Mouse (Mus musculus) liver, embryonic 12.5 days (tissue): ENCODE results near the gene Tshz3. TPM values are rescaled to one million over a fixed set of nuclear protein-coding genes. Genes with fewer than 3 reads are reported as not detected.

Source experiments
- ATAC-seq: fragments of 200-750 bp; cut with Nextera tagmentation; 2 replicates; pipeline ENCODE4 v1.8.0; 2017; ENCODE audit warnings: moderate number of reproducible peaks, mild to moderate bottlenecking, moderate library complexity
- H3K27ac ChIP-seq: fragments of 300-500 bp; sonication (generic); 2 replicates; pipeline ENCODE4 v1.5.1; 2016; ENCODE audit warnings: mild to moderate bottlenecking
- H3K27me3 ChIP-seq: fragments of 300-500 bp; sonication (generic); replicated peaks from 2 replicates; pipeline ENCODE4 v1.6.1; 2016; ENCODE audit warnings: mild to moderate bottlenecking, moderate library complexity
- H3K36me3 ChIP-seq: fragments of 300-500 bp; sonication (generic); 2 replicates; pipeline ENCODE4 v1.6.1; 2016; ENCODE audit warnings: mild to moderate bottlenecking, moderate library complexity
- H3K4me1 ChIP-seq: fragments of 300-500 bp; sonication (generic); 2 replicates; pipeline ENCODE4 v1.6.1; 2016
- H3K4me2 ChIP-seq: fragments of 300-500 bp; sonication (generic); 2 replicates; pipeline ENCODE4 v1.6.1; 2016; ENCODE audit warnings: mild to moderate bottlenecking, moderate library complexity
- H3K4me3 ChIP-seq: fragments of 300-500 bp; sonication (generic); 2 replicates; pipeline ENCODE4 v1.5.1; 2016; ENCODE audit warnings: mild to moderate bottlenecking, moderate library complexity
- H3K9ac ChIP-seq: fragments of 300-500 bp; sonication (generic); 2 replicates; pipeline ENCODE4 v1.6.1; 2016; ENCODE audit warnings: mild to moderate bottlenecking, moderate library complexity
- H3K9me3 ChIP-seq: fragments of 300-500 bp; sonication (generic); replicated peaks from 2 replicates; pipeline ENCODE4 v1.6.1; 2016; ENCODE audit warnings: mild to moderate bottlenecking, moderate library complexity
- WGBS: fragments of 180-500 bp; shearing (Covaris S2); methylation state at CpG from one replicate; pipeline ENCODE4 v1.1.7; 2016; ENCODE audit not compliant: insufficient replicate concordance; 5-methylcytosine and 5-hydroxymethylcytosine counted together
- polyA plus RNA-seq: library from polyadenylated mRNA; unstranded; fragments of >200 nt; fragmentation: Nextera tagmentation; extraction: Ambion mirVana; gene quantifications from 2 replicates; pipeline ENCODE4 v1.2.1, GENCODE M21; 2016

Gene Tshz3
- polyA plus RNA-seq, 1 experiment from 2014 or later = 1.5 TPM

DNA sequence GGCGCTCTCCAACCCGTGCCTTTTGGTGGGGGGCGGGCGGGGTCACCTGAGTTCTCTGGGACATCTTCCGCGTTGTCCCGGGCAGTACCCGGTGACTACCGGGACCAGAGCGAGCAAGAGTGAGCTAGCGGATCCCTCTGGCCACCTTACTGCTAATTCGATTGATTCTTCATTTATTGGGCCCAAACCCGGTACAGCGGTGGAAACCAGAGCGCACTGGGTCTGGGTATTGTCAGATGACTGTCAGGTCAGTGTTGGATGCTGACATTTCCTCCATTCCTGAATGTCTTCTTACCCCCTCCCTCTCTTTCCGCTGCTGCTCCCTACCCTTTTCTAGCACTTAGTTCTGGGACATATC, 650 bp downstream of the Tshz3 start:
- no peaks in the 10 kb centered on the region for H3K9me3 ChIP-seq
- no peak overlapping the region; the same call in 1 of the 2 replicates for H3K27ac ChIP-seq
- WGBS = under 1% methylated on average over 16 of the region's 16 CpGs
- peaks cover 82% of the 10 kb centered on the region for H3K27me3 ChIP-seq
- peak overlapping the region; percentile 74 for H3K4me2 ChIP-seq
- H3K9ac ChIP-seq = peak overlapping the region; percentile 44
- H3K36me3 ChIP-seq = no peaks in the 10 kb centered on the region
- H3K4me1 ChIP-seq = peaks cover 12% of the 10 kb centered on the region; the same call in 1 of the 2 replicates
- peak overlapping the region; percentile 61 for H3K4me3 ChIP-seq
- no peak for ATAC-seq

GRCm38 (mm10) chr7:36699001-36699987, 1.4 kb downstream of the Tshz3 start:
- peaks cover 74% of the 10 kb centered on the region for H3K27me3 ChIP-seq
- no peak for ATAC-seq
- H3K27ac ChIP-seq = no peak overlapping the region
- no peak overlapping the region for H3K9ac ChIP-seq
- peaks cover 12% of the 10 kb centered on the region; the same call in 1 of the 2 replicates for H3K4me1 ChIP-seq
- WGBS = 14% methylated on average over 18 of the region's 18 CpGs
- no peaks in the 10 kb centered on the region for H3K9me3 ChIP-seq
- no peaks in the 10 kb centered on the region for H3K36me3 ChIP-seq
- peak overlapping the region; percentile 61 for H3K4me3 ChIP-seq
- peak overlapping the region; percentile 74 for H3K4me2 ChIP-seq

- H3K27me3 ChIP-seq = peaks cover 8% of the 10 kb centered on the region; the same call in 1 of the 2 replicates
- 0 out of 2 replicates have a peak, but pooled peaks cover 10% of the 10 kb centered on the region for H3K4me1 ChIP-seq
- H3K36me3 ChIP-seq = no peaks in the 10 kb centered on the region
- no peaks in the 10 kb centered on the region for H3K9me3 ChIP-seq
- no peak for ATAC-seq
- no peak overlapping the region for H3K9ac ChIP-seq
- no peak overlapping the region for H3K27ac ChIP-seq
- H3K4me3 ChIP-seq = no peak overlapping the region
- 12% methylated on average over 8 of the region's 10 CpGs for WGBS
- no peak overlapping the region for H3K4me2 ChIP-seq
Observed at GRCm38 (mm10) chr7:36706636-36707035, 8.7 kb downstream of the Tshz3 start.

DNA sequence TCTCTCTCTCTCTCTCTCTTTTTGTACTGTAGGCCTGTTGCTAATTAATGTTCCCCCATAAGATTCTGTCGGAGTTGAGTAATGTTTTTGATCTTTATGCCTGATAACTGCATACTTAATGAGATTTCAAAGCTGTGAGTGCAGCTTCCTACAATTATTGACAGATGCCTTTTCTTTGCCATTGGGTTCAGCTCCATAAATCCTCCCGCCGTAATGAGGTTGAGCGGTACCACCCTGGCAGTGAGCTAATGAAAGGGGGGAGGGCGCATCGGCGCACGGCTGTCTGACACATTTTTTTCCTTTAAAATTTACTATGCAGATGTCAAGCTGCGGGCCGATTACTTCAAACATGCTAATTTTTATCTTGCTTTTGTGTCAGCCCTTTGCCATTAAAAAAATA, 9.3 kb downstream of the Tshz3 start:
- Histone ChIP-seq H3K36me3 (no peaks in the 10 kb centered on the region), H3K9me3 (no peaks in the 10 kb centered on the region), H3K27me3 (peaks cover 5% of the 10 kb centered on the region; the same call in 1 of the 2 replicates), H3K4me2 (no peak overlapping the region), H3K9ac (no peak overlapping the region), H3K4me1 (0 out of 2 replicates have a peak, but pooled peaks cover 10% of the 10 kb centered on the region), H3K4me3 (no peak overlapping the region), H3K27ac (no peak overlapping the region)
- ATAC-seq = no peak
- WGBS = 36% methylated on average over 10 of the region's 10 CpGs

DNA sequence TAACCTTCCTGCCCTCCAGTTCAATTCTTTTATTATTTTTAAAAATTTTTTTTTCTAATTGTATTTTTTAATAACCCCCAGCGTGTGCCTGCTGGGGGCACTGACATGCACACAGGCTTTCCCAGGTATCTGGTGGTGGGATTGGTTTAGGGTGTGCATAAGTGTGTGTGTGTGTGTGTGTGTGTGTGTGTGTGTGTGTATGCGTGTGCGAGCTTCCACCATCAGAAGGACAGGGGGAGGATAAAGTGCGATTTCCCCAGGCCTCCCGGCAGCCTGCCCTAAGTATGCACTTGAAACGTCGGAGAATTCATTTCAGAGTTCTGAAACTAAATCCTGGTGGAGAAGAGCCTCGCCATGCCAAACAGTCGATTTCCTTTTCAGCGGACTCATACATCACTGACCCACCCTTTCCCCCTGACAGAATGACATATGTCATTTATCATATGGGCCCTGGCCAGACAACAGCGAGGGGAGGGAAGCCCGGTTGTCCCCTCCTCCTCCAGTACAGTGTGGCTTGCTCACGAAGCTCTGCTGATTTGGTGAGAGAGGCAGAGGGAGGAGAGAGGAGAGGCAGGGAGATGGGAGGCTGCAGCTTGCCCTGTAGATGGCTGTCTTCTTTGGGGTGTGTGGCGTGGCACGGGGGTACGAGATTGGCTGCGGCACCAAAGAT, 9.9 kb downstream of the Tshz3 start:
- Histone ChIP-seq H3K9ac (no peak overlapping the region), H3K4me2 (peak overlapping the region; percentile 33), H3K4me3 (no peak overlapping the region), H3K9me3 (no peaks in the 10 kb centered on the region), H3K36me3 (no peaks in the 10 kb centered on the region), H3K4me1 (0 out of 2 replicates have a peak, but pooled peaks cover 10% of the 10 kb centered on the region), H3K27ac (no peak overlapping the region), H3K27me3 (peaks cover 5% of the 10 kb centered on the region; the same call in 1 of the 2 replicates)
- no peak for ATAC-seq
- WGBS = 25% methylated on average over 17 of the region's 17 CpGs

DNA sequence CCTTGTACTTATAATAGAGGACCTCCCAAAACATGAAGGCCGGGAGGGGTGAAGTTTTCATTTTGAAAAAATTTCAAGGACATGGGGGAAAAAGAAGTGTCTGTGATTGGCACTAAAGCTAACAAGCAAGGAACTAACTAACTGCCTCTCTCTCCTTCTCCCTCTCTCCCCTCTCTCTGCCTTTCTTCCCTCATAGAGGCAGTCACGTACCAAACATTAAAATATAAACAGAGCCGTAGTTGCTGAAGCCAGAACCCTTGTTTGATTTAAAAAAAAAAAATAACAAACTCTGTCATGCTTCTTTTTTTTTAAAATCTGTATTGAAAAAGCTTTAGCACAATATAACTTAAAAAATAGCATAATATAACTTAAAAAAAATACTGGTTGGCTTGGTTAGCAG, 10.9 kb downstream of the Tshz3 start:
- no peak for ATAC-seq
- WGBS = 55% methylated on average over 3 of the region's 3 CpGs
- H3K27ac ChIP-seq = no peak overlapping the region
- H3K9me3 ChIP-seq = no peaks in the 10 kb centered on the region
- H3K36me3 ChIP-seq = no peaks in the 10 kb centered on the region
- no peak overlapping the region for H3K9ac ChIP-seq
- peaks cover 5% of the 10 kb centered on the region; the same call in 1 of the 2 replicates for H3K27me3 ChIP-seq
- H3K4me2 ChIP-seq = no peak overlapping the region
- no peak overlapping the region for H3K4me3 ChIP-seq
- 0 out of 2 replicates have a peak, but pooled peaks cover 10% of the 10 kb centered on the region for H3K4me1 ChIP-seq

DNA sequence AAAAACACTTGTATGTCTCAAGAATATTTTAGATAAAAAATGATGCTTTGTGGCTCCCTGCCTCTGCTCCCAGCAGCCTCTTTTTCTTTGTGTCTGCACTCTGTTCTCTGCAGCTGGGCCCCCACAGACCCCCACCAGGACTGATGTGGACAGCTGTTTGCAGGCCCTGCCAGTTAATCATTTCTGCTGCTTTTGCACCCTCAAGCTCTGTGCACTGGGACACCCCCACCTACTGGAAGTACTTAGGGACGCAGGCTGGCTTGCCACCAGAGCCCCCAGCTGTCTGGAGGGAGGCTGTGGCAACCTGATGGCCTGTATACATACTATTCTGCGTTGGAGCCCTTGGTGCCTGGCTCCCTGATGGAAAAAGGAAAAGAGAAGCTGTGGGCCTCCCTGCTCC, 11.3 kb downstream of the Tshz3 start:
- no peaks in the 10 kb centered on the region for H3K9me3 ChIP-seq

GRCm38 (mm10) chr7:36709974-36710373, 12.1 kb downstream of the Tshz3 start:
- 69% methylated on average over 11 of the region's 12 CpGs for WGBS
- Histone ChIP-seq H3K9ac (no peak overlapping the region), H3K4me2 (no peak overlapping the region), H3K9me3 (no peaks in the 10 kb centered on the region), H3K4me3 (no peak overlapping the region), H3K36me3 (no peaks in the 10 kb centered on the region), H3K27ac (no peak overlapping the region), H3K27me3 (peaks cover 5% of the 10 kb centered on the region; the same call in 1 of the 2 replicates), H3K4me1 (0 out of 2 replicates have a peak, but pooled peaks cover 10% of the 10 kb centered on the region)
- no peak for ATAC-seq

More for the DNA sequence above, 11.3 kb downstream of the Tshz3 start:
- WGBS = 13% methylated on average over 2 of the region's 2 CpGs
- ATAC-seq = no peak
- Histone ChIP-seq H3K27me3 (peaks cover 5% of the 10 kb centered on the region; the same call in 1 of the 2 replicates), H3K9ac (no peak overlapping the region), H3K4me3 (no peak overlapping the region), H3K4me1 (0 out of 2 replicates have a peak, but pooled peaks cover 10% of the 10 kb centered on the region), H3K36me3 (no peaks in the 10 kb centered on the region), H3K27ac (no peak overlapping the region), H3K4me2 (no peak overlapping the region)

- no peak overlapping the region for H3K9ac ChIP-seq
- 64% methylated on average over 6 of the region's 6 CpGs for WGBS
- no peaks in the 10 kb centered on the region for H3K36me3 ChIP-seq
- ATAC-seq = no peak
- no peak overlapping the region for H3K4me2 ChIP-seq
- peaks cover 5% of the 10 kb centered on the region; the same call in 1 of the 2 replicates for H3K27me3 ChIP-seq
- H3K9me3 ChIP-seq = no peaks in the 10 kb centered on the region
- H3K4me3 ChIP-seq = no peak overlapping the region
- H3K27ac ChIP-seq = no peak overlapping the region
- H3K4me1 ChIP-seq = 0 out of 2 replicates have a peak, but pooled peaks cover 10% of the 10 kb centered on the region
Observed at GRCm38 (mm10) chr7:36710387-36710786, 12.5 kb downstream of the Tshz3 start.

GRCm38 (mm10) chr7:36711766-36712165, 13.8 kb downstream of the Tshz3 start:
- H3K4me3 ChIP-seq = no peak overlapping the region
- no peak for ATAC-seq
- 46% methylated on average over 2 of the region's 2 CpGs for WGBS
- H3K9me3 ChIP-seq = no peaks in the 10 kb centered on the region
- no peak overlapping the region for H3K27ac ChIP-seq
- H3K27me3 ChIP-seq = no peaks in the 10 kb centered on the region
- H3K4me2 ChIP-seq = no peak overlapping the region
- no peak overlapping the region for H3K9ac ChIP-seq
- 0 out of 2 replicates have a peak, but pooled peaks cover 7% of the 10 kb centered on the region for H3K4me1 ChIP-seq
- H3K36me3 ChIP-seq = no peaks in the 10 kb centered on the region

DNA sequence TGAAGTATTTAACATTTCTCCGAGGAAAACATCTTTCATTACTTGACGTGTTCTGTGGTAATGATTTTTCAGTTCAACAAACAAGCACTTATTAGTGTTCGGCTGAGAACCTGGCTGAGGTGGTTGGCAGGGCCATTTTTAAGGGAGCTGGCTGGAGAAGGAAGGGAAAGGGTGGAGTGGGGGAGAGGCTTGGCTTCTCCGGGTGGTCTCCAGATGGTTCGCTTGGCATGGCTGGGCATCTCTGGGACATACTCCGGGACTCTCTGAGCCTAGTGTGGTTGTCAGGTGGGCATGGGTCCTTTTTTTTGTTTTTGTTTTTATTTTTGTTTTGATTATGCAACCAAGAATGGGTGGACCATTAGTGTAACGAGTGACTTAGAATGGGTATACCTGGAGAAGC, 16.4 kb downstream of the Tshz3 start:
- H3K27me3 ChIP-seq = no peaks in the 10 kb centered on the region
- H3K27ac ChIP-seq = no peak overlapping the region
- ATAC-seq = no peak
- H3K36me3 ChIP-seq = no peaks in the 10 kb centered on the region
- no peak overlapping the region for H3K4me3 ChIP-seq
- H3K4me1 ChIP-seq = no peaks in the 10 kb centered on the region
- no peak overlapping the region for H3K9ac ChIP-seq
- H3K9me3 ChIP-seq = no peaks in the 10 kb centered on the region
- WGBS = 76% methylated on average over 7 of the region's 7 CpGs
- no peak overlapping the region for H3K4me2 ChIP-seq

DNA sequence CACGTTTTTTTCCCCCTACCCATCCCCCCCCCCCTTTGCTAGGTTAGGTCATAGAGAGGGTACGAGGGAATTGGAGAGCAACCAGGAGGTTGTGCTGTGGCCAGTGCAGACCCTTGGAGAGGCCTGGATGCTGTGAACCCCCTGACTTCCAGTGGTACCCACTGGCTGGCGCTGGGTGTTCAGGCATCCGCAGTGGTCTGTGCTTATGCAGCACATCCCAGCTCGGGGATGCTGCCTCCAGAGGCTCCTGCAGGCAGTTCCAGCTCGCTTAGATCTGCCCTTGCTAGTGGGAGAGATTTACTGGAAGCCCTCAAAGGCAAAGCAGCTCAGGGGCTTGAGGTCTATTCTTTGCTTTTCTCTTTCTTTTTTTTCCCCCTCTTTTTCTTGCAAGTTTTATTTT, 19.3 kb downstream of the Tshz3 start:
- Histone ChIP-seq H3K9ac (no peak overlapping the region), H3K4me2 (no peak overlapping the region), H3K27ac (no peak overlapping the region), H3K9me3 (no peaks in the 10 kb centered on the region), H3K4me1 (no peaks in the 10 kb centered on the region), H3K36me3 (no peaks in the 10 kb centered on the region), H3K4me3 (no peak overlapping the region), H3K27me3 (no peaks in the 10 kb centered on the region)
- WGBS = 56% methylated on average over 6 of the region's 6 CpGs
- ATAC-seq = no peak
